Mouse (Mus musculus): ENCODE data around the gene Nup85. TPM values are rescaled to one million over a fixed set of nuclear protein-coding genes. Genes with fewer than 3 reads are reported as not detected.

Nup85 gene
- total and polyA plus RNA-seq, 3 experiments: 19.8 to 28.0 (median 20.2) TPM

DNA sequence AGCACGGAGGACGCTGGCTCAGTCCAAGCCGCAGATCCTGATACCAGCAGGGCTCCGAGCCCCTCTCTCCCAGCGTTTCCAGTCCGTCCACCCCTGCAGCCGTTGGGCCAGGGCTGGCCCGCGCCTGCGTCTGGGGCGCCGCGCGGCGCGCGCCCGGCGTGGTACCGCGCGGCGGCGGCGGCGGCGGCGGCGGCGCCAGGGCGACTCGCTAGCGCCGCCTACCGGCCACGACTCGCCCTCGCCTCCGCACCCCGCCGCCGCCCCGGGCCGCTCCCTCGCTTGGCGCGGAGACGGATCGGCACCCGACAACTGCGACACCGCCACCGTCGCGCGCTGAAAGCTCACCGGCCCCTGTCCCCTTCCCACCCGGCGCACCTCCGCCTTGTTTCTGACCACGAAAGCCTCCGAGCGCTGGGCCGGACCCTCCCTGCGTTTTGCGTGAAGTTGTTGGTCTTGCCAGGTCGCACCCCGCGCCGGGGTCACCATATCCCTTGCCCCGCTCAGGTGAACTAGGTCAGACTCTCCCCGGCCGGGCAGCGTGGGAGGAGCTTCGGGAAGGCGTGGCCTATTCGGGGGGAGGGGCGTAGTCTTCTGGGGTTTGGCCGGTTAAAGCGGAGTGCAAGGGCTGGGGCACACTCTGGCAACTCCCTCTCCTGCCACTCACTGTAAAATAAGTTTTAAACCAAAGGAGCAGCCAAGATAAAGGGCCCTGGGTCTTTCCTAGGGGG lies 48.3 kb downstream of the Nup85 start, which contains the start of gene Mif4gd:
Gene Mif4gd, minus strand, starts transcription at position 560 of the 728 bp plus-strand sequence.
- H3K9ac ChIP-seq (ENCODE audit: low read depth, low read length): peak within 1 kb of the TSS; percentile 81
- peak within 1 kb of the TSS; percentile 90 for H3K4me3 ChIP-seq
- DNase-seq: peak; percentile 95 to 98
- H3K36me3 ChIP-seq (ENCODE audit: control insufficient read depth, insufficient read depth, low read length): no peaks in the 10 kb centered on the region
- intact Hi-C loops (cut with DNase I): loop anchor here (5.0 kb wide), 1 partner anchor 120 kb away; the partner anchor contains the start of gene Nt5c
- H3K4me1 ChIP-seq (ENCODE audit: control insufficient read depth, insufficient read depth, low read length): peaks cover 5% of the 10 kb centered on the region
- H3K79me2 ChIP-seq (replicated peaks; ENCODE audit: control insufficient read depth, insufficient read depth, low read length): no peaks in the 10 kb centered on the region
- peak within 1 kb of the TSS; percentile 99 for H3K27ac ChIP-seq
- 0 out of 2 replicates have a peak, but pooled peaks have one; percentile 48 for TF ChIP-seq EP300 (IDR thresholded peaks at IDR 0.05; ENCODE audit: insufficient read depth, low read depth, low read length)
- peak; percentile 64 for TF ChIP-seq CTCF (IDR thresholded peaks at IDR 0.05)
- peak; percentile 78 for TF ChIP-seq POLR2A (IDR thresholded peaks at IDR 0.05; ENCODE audit: insufficient read depth, low read depth, low read length)
- WGBS: under 1% methylated on average over 76 of the region's 80 CpGs
- H3K27me3 ChIP-seq (ENCODE audit: control insufficient read depth, insufficient read depth, low read length): no peaks in the 10 kb centered on the region

DNA sequence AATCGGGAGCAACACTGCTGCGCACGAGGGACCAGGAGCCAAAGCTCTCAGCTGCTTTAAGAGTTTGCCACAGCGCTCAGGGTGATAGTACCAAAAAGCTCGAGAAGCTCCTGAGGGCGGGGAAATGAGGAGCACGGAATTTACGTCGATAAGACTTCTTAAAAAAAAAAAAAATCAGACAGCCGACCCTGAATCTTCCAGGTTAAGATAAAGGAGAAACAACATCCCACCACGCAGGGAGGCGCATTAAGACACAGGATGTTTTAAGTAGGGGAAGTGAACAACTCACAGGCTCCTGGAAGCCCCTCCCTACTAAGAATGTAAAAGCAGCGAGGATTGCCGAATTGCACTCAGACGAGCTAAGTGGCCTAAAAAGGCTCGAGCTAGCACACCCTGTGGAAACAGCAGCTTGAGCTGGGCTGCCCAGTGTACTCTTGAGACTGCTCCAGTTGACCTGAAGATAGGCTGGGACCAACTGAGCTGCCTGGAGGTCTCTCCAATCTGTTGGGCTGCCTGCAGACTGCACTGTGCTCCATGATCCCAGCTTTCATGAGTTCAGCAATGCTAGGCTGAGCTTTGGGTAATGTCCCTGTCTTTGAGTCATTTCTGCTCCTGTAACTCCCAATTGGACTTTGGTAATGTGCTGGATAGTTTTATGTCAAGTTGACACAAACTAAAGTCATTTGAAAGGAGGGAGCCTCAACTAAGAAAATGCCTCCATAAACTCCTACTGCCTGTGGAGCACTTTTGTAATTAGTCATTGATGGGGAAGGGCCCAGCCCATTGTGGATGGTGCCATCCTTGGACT lies 49.1 kb downstream of the Nup85 start:
- H3K27me3 ChIP-seq (ENCODE audit: control insufficient read depth, insufficient read depth, low read length): no peaks in the 10 kb centered on the region
- H3K4me3 ChIP-seq: peak overlapping the region; percentile 90
- intact Hi-C loops (cut with DNase I): loop anchor here (5.0 kb wide), 1 partner anchor 121 kb away; the partner anchor contains the start of gene Nt5c
- DNase-seq: peak in 1 of 2 experiments; percentile 55
- WGBS: 2% methylated on average over 16 of the region's 16 CpGs
- peak overlapping the region; percentile 81 for H3K9ac ChIP-seq (ENCODE audit: low read depth, low read length)
- H3K36me3 ChIP-seq (ENCODE audit: control insufficient read depth, insufficient read depth, low read length): no peaks in the 10 kb centered on the region
- H3K4me1 ChIP-seq (ENCODE audit: control insufficient read depth, insufficient read depth, low read length): peaks cover 5% of the 10 kb centered on the region
- no peaks in the 10 kb centered on the region for H3K79me2 ChIP-seq (replicated peaks; ENCODE audit: control insufficient read depth, insufficient read depth, low read length)
- no peak for TF ChIP-seq EP300 (IDR thresholded peaks at IDR 0.05; ENCODE audit: insufficient read depth, low read depth, low read length)
- TF ChIP-seq CTCF (IDR thresholded peaks at IDR 0.05): no peak
- TF ChIP-seq POLR2A (IDR thresholded peaks at IDR 0.05; ENCODE audit: insufficient read depth, low read depth, low read length): no peak
- peak overlapping the region; percentile 99 for H3K27ac ChIP-seq

DNA sequence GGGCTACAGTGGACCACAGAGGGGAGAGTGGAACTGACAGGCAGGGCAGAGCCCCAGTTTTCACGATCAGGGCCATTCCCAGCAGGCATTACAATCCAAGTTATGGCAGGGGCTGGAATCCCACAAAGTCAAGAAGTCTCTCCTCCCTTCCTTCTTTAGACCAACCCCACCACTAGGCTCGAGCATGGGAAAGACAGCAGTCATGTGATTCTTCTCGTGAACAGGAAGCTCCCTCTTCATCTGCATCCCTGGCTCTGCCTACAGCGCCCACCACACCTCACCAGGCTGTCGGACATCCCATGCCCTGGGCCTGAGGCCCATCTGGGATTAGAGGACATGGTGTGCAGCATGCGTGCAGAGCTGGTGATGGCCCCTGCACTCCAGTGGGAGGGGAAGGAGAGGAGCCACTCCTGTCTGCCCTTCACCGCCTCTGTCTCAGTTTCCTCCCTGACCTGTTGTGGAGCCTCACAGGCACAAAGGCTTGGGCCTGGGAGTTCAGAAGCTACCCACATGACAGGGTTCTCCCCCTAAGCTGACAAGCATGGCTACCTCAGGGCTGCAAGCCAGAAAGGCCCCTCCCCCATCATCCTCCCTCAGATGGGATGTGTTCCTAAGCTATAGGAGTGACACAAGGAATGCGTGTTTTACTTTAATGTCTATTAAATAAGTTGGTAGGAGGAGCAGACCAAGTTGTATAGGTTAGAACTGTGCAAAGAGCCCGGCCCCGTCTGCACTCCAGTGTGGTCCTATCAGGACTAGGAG lies 50.3 kb downstream of the Nup85 start:
- Histone ChIP-seq H3K4me1 (ENCODE audit: control insufficient read depth, insufficient read depth, low read length) (peaks cover 5% of the 10 kb centered on the region), H3K27me3 (ENCODE audit: control insufficient read depth, insufficient read depth, low read length) (no peaks in the 10 kb centered on the region), H3K27ac (no peak overlapping the region), H3K36me3 (ENCODE audit: control insufficient read depth, insufficient read depth, low read length) (no peaks in the 10 kb centered on the region), H3K79me2 (replicated peaks; ENCODE audit: control insufficient read depth, insufficient read depth, low read length) (no peaks in the 10 kb centered on the region), H3K9ac (ENCODE audit: low read depth, low read length) (no peak overlapping the region), H3K4me3 (no peak overlapping the region)
- 77% methylated on average over 10 of the region's 10 CpGs for WGBS
- intact Hi-C loops (cut with DNase I): loop anchor here (5.0 kb wide), 1 partner anchor 122 kb away; the partner anchor contains the start of gene Nt5c
- no peak for DNase-seq
- TF ChIP-seq CTCF (IDR thresholded peaks at IDR 0.05): no peak
- TF ChIP-seq EP300 (IDR thresholded peaks at IDR 0.05; ENCODE audit: insufficient read depth, low read depth, low read length): no peak

DNA sequence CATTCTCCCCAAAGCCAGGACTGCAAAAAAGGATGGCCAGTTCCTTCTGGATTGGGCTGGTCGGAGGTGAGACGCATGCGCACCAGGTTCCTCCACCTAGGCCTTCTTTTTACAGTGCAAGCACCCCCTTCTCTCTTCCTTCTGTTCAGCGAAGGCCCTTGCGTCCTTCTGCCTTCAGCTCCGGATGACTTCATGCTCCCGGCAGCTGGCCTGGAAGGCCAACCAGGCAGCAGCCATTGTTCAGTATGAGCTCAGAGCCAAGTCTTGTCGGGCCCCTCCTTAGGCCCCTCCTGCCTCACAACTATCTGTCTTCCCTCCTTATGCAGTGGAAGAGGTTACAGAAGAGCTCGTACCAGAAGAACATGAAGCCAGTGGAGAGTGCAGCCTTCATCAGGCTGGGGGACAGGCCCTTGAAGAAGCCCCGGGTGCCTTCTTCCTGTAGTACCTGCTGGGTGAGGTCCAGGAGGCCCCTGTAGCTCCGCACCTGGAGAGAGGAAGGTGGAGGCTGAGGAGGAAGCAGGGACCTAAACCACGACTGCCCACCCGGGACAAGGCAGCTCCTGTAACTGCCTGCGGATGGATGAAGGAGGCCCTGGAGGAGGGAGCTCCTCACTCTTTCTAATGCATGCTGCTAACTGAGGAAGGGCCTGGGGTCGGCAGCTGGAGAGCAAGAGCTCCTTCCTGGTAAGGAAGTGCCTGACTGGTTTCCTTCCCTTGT lies 51.0 kb downstream of the Nup85 start:
- Histone ChIP-seq H3K27ac (no peak overlapping the region; the same call in 1 of the 2 replicates), H3K9ac (ENCODE audit: low read depth, low read length) (no peak overlapping the region), H3K4me1 (ENCODE audit: control insufficient read depth, insufficient read depth, low read length) (peaks cover 5% of the 10 kb centered on the region), H3K36me3 (ENCODE audit: control insufficient read depth, insufficient read depth, low read length) (no peaks in the 10 kb centered on the region), H3K4me3 (no peak overlapping the region), H3K79me2 (replicated peaks; ENCODE audit: control insufficient read depth, insufficient read depth, low read length) (no peaks in the 10 kb centered on the region), H3K27me3 (ENCODE audit: control insufficient read depth, insufficient read depth, low read length) (no peaks in the 10 kb centered on the region)
- DNase-seq: peak in 1 of 2 experiments; percentile 36
- intact Hi-C loops (cut with DNase I): no loop called here
- 55% methylated on average over 15 of the region's 15 CpGs for WGBS
- TF ChIP-seq POLR2A (IDR thresholded peaks at IDR 0.05; ENCODE audit: insufficient read depth, low read depth, low read length): no peak
- TF ChIP-seq CTCF (IDR thresholded peaks at IDR 0.05): no peak
- no peak for TF ChIP-seq EP300 (IDR thresholded peaks at IDR 0.05; ENCODE audit: insufficient read depth, low read depth, low read length)

DNA sequence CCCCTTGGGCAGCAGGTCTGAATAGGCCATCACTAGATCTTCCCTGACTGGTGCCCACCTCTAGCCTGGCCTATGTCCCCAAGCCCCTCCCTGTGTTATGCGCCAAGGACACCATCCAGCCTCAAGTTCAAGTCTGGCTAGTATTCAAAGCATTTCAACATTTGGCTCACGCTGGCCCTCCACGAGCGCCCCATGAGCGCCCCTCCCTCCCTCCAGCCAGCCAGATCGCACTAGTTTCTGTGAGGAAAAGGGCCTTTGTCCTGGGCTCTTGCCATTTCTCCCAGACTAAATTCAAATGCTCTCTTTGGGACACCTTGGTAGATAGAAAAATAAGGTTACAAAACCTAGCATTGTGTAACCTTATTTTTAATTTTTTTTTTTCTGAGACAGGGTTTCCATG lies 51.6 kb downstream of the Nup85 start:
- Histone ChIP-seq H3K27me3 (ENCODE audit: control insufficient read depth, insufficient read depth, low read length) (no peaks in the 10 kb centered on the region), H3K36me3 (ENCODE audit: control insufficient read depth, insufficient read depth, low read length) (no peaks in the 10 kb centered on the region), H3K79me2 (replicated peaks; ENCODE audit: control insufficient read depth, insufficient read depth, low read length) (no peaks in the 10 kb centered on the region), H3K9ac (ENCODE audit: low read depth, low read length) (no peak overlapping the region), H3K27ac (no peak overlapping the region), H3K4me1 (ENCODE audit: control insufficient read depth, insufficient read depth, low read length) (peaks cover 5% of the 10 kb centered on the region), H3K4me3 (no peak overlapping the region)
- no peak for DNase-seq
- WGBS: 83% methylated on average over 6 of the region's 6 CpGs
- TF ChIP-seq EP300 (IDR thresholded peaks at IDR 0.05; ENCODE audit: insufficient read depth, low read depth, low read length) (no peak), CTCF (IDR thresholded peaks at IDR 0.05) (no peak), POLR2A (IDR thresholded peaks at IDR 0.05; ENCODE audit: insufficient read depth, low read depth, low read length) (no peak)
- intact Hi-C loops (cut with DNase I): no loop called here

Data from heart, adult 2 months (tissue).